Mouse (Mus musculus) embryo, embryonic 10 days (tissue): Measurements from ENCODE around the gene Tbc1d19.

ENCODE experiments used
- DNase-seq: peaks from one replicate; pipeline ENCODE4 v3.0.0-alpha.2; 2015; ENCODE audit warnings: low spot score

The Tbc1d19 gene

DNA sequence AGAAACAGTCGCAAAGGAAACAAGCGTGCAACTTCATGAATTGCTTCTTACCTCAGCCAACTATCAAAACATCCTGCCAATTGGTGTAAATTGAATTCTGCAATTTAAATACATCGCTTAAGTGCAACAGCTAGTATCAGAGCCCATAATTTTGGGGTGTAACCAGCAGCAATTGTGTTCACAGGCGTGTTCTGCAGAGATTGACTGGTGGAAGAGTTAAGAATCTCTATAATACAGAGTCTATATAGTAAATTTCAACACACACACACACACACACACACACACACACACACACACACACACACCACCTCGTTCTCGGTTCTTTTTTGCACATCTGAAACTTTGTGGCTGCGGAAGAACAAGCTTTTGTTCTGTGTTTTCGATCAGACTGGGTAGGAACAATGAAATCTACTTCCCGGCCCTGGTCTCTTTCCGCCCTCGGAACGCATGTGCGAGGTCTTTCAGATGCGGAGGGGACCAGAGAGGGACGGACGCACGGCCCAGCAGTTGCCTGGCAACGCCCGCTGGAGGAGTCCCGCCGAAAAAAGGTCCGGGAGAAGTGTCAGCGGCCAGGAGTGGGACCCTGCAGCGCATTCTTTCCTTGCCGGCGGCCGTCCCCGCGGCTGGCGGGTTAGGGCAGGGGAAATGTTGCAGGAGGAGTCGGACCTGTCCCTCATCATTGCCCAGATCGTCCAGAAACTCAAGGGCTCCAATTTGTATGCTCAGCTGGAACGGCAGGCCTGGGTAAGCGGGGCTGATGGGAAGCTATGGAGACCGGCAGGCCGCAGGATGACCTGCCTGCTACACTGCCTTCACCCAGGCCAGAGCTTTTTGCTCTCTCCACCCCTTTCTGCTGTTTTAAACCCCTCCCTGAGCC is at the start of gene Tbc1d19:
TSS of gene Tbc1d19 (plus strand) at position 492 of the 877 bp plus-strand sequence.
- peak; percentile 93 for DNase-seq

DNA sequence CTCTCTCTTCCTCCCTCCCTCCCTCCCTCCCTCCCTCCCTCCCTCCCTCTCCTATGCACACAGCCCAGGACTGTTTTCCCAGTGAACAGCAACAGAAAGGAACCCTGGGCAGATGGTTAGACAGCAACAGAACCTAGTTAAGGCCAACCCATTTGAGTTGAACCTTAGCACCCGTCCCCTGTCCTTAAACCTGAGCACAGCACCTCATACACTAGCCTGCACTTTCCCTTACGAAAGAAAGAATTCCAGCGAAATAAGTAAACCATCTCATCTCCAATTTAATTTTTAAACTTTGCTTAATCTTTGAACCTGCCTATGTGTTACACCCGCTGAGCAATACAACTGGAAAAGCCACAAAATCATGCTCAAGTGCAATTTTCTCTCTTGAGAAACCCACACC is 49.5 kb upstream of the Tbc1d19 start:
- no peak for DNase-seq

DNA sequence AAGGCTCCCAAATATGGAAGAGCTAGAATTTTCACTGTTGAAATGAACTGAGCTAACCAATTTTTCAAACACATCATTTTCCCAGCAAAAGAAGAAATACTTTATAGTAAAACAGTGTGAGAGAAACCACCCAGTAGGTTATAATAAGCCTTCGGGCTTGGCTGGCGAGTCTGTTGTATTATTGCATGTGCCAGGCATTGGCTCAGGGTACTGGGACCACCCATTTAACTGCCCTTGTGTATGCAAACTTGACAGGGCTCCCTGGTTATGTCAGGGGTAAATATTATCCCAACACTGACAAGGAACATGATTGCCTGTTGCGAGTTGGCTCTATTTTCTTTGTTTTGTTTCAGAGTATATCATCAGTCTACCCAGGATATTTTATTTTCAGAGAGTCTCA is 48.5 kb upstream of the Tbc1d19 start:
- no peak for DNase-seq

DNA sequence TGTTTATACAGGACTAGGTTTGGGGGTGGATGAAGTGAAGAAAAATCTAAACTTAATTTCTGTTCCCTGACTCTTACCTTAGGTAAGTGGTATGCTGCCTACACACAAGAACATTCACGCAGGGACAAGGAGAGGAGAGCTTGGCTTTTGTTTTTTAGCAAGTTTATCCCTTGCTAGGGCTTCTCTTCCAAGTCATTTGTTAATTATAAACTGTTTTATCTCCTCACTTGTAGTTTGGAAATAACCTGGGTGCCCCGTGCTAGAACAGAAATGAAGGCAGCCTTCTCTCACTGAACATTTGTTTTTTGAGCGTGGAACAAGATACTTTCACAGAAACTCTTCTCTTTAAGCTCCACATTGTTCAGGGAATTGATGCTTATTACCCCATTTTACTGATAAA is 48.1 kb upstream of the Tbc1d19 start:
- no peak for DNase-seq

DNA sequence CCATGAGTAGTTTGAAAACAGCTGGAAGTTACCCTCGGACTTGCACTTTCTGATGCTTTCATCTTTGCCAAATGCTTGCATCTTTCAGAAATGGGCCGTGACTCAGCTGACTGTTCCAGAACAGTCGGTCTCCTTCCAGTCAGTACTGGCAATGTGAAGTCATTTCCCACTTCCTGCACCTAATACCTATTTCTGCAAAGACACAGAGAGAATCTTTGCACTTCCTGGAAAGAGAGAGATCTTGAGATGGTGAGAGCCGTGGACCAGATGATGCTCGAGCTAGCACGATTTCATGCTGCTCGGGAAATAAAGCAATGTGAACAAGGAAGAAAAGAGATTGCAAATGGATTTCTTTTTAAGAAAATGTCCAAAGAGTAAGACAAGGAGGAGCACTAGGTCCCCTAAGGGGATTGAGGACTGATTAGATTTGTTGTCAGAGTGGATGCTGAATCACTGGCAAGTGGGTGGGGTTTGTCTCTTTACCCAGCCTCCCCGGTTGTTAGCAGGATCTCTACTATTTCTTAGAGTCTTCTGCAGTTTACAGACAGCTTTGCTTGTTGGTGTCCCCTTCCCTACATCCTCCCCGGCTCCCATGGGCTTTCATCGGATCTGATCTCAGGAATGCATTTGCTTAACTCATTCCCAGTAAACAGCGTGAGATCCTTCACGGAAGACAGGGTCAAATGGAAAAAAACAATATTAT is 24.4 kb upstream of the Tbc1d19 start:
- no peak for DNase-seq

DNA sequence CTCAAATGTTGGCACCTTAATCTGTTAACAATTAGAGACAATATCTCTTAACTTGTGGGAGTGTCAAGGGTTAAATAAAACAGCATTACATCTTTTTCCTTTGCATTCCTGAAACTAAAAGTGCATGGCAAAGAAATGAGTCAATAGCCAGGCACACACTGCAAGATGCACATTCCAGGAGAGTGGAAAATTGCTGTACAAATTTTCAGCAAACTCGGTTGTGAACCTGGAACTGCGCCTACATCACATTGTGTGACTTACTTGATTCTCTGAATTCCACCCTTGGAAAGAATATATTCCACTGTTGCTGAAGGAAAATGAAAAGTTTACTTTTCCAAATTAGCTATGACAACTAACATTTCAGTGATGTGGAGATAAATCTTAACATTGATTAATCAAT is 8.0 kb upstream of the Tbc1d19 start:
- DNase-seq = no peak

DNA sequence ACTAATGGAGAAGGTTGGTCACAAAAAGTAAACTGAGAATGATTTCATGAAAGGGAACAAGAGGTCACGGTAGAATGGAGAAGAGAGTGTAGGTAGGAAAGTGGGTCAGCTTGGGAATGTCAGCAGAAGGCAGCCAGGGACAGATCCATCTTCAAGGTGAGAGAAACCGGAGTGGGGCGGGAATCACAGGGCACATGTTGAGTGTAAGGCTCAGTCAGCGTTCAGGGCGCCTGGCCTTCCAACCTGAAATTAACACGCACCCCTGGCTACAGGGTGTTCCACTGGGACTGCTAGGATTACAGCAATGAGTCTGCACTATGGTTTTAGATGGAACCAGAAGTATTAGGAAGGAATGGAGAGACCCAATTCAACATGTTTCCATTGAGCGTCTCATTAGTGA is 10.3 kb downstream of the Tbc1d19 start:
- DNase-seq = no peak

DNA sequence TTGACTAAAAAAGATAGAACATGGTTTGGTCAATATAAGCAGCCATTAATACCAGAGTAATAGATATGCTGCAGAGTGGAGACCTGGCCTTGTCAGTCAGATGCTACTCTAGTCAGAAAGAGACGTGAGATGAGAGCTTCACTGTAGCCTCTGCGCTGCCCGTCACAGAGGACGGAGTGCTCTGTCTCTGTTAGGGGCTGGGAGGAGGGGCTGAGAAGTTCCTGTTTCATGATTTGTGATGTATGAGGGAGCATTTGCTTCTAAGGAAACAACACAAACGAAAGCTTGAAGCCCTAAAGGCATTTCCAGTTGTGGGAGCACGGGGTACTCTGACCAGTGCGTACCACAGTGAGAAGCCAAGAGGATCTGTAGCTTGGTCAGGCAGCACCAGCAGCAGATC is 16.5 kb downstream of the Tbc1d19 start:
- DNase-seq = no peak

DNA sequence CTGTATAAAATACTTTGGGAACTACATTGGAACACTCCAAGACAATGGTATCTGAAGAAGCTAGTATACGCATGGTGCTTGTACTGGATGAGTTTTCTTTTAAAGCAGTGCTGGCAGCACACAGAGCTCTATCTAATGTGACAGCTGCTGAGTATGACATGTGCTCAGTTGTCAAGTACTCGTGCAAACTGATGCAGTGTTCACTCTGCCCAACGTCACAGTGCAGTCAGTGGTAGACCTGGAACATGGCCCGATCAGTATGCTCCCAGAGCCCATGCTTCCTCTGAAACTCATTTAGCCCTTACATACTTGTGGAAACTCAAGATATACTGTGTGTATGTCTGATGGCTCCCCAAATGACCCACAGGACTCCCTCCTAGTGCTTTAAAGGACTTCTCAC is 25.1 kb downstream of the Tbc1d19 start:
- DNase-seq = no peak

DNA sequence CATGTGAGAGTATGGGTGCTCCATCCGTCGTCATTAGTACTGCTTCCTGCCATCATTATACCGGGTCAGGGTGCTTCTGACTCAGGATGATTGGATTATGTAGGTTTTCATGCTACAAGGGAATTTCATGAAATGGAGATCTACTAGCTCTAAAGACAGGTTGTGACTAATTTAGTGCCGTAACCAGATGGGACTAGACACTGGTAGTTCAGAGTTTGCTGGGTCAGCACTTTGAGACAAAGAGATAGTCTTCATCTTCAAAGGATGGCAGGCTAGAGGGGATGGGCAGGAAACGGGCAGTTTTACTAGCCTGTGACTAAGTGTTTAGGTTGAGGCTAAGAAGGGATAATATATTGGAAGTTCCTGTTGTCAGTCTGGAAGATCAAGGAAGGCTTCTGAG is 31.9 kb downstream of the Tbc1d19 start:
- DNase-seq = no peak

DNA sequence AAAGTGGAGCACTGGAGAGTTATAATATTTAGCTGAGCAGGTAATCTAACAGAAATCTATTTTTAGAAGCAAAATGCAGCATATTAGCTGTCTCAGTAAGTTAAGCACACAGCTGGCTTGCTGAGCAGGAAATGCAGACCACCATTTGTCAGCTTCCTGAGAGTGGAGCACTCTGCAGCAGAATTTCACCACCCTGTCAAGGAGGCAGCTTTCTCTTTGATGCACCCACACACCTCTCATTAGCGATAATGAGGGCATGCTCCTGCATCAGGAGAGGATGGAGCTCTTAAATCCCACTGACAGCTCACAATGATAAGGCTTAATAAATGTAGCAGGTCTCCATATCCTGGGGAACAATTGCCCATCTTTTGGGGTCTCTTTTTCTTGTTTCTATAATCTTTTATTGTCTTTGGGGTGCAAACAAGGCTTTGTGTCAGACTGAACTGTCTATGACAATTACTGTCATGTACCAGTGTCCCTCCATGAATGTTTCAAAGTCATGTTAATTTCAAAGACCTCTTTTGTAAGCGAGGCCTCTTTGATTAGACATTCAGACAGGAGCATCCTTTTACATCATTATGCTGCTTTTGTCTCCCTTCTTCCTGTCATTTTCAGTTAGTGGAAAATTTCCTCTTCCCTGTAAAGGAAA is 39.0 kb downstream of the Tbc1d19 start:
- DNase-seq = no peak

DNA sequence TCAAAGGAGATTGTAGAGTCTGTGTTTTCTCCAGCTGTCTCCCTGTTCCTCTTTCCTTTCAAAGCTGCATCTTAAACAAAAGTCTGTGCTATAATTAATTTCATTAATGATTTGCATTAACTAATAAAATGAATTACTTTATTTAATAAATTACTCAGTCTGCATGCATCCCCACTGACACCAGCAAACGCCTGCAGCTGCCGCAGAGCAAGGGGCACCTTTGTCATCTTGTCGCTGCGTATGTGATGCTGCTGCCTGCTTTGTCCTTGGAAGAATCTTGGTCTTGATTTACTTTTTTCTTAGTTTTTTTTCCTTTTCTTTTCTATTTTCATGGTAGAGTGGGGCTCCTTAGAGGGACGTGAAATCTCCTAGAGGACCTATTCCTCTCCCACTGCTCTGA is 43.2 kb downstream of the Tbc1d19 start:
- DNase-seq = no peak

DNA sequence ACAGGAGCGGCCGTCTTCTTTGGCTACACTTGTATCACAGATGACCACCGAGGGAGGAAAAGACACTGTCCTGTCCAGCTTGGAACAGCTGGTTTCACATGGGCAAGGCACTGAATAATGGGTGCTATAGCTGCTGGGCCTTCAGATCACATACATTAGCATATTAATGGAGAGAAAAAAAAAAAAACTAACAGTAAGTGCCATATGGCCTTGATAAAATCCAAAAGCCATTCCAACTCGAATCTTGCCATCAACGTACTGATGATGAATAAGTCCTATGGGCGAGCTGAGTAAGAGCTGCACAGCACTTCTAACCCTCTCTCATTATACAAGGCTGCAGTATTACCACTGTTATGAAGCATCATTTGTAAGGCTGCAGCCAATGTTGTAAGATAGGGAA is 45.2 kb downstream of the Tbc1d19 start:
- no peak for DNase-seq

DNA sequence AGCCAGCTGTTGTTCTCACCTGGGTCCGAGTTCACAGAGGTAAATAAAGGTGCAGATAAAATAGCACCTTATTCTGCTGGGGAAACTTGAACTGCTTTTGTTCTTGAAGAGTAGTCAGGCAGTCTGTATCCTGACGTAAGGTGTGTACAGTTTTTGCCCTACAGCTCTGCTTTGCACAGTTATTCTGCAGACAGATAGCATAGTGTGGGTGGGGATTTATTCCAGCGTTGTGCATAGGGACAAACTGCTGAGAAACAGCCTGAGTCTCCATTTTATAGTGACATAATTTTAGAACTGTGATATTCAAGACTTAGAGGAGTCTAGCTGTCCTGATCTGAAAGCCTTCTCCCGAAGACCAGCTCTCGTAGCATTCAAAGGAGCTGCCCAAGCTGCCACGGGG is 46.6 kb downstream of the Tbc1d19 start:
- no peak for DNase-seq

DNA sequence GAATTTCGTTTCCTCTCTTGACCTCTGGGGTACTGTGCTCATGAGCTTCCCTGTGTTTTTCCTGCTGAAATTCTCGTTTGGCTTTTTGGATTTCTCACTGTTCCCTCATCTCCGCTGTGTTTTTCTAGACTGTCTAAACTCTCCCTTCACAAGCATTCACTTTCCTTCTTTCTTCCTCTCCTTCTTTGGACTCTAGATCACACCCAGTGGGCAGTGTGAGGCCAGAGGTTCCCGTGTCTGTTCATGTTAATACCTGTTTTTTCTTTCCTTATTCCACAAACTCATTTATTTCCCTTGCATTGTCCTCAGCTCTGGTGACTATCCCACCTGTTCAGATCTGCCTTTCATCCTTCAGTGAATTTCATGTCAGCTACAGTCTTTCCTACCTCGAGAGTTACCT is 55.7 kb downstream of the Tbc1d19 start:
- DNase-seq = no peak

DNA sequence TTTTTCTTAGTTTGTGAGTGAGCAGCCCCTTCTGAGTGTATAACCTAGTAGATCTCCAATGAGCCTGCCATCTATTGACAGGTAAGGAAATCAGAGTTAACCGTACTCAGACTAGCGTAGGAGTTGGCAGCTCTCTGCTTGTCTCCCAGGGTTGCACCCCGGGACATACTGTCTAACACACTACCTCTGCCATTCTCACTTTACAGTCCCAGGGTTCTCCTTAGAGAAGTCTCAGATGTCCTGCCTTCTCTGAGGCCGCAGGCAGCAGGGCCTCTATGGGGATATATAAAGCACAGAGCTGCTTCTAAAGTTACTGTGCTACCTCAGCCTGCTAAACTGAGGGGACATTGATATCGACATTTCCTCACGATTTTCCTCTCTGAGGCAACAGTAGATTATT is 56.6 kb downstream of the Tbc1d19 start:
- DNase-seq = no peak

DNA sequence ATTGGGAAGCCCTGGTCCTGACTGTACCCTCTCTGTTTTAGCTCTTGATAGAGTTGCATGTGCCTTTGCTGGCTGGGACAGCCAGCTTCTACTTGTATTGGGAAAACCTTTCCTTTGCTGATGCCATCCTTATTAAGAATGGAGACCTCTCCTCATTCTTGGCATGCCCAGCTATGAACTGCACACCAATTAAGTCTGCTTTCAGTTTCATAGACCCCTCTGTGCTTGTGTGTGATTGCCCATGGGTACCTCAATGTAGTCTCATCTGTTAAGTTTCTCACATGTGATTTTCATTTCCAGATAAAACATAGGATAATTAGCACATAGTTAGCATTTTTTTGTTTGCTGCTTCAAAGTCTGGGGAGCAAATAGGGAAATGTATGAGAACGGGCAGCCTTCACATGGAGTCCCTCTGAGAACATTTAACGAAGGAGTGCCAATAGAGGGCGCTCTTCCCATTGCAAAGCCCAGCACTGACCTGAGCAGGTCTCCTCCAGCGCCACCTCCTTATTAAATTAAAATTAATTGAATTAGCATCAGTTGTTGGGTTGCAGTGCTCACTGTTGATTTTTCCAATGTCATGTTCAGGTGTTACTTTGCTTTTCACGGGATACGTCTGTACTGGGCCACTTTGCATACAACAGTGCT is 62.4 kb downstream of the Tbc1d19 start:
- DNase-seq = peak; percentile 75

DNA sequence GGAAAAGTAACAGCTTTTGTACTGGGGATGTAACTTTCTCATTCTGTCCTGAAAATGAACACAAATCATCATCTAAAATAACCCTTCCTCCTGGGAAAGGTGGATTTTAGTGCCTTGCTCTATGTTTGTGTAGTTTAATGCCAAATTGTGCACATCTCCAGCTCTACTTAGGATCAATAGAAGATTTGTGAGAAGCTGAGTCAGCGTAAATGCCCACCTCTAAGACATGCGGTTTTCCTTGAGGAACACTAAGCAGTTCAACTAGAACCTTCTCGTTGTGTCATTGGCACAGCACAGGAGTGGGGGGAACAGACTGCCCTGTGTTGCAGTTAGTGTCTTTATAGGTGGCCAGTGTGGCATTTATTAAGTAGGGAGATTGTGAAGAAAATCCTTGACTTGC is 65.6 kb downstream of the Tbc1d19 start:
- no peak for DNase-seq

DNA sequence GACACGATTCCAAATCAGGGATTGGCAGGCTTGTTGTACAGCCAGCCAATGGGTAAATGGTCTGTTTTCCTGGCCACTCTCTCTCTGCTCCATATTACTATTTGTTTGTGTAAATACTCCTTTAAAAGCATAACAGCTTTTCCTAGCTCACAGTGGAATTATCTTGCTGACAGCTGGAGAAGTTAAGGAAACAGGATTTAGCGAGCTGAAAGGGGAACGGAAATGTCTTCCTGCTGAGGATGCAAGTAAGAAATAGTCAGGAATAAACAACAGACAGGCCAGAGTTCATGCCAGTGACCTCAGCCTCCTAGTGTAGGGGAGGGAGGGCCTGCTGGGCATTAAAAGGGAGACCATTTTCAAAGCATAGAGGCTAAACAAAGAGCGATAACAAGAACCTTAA is 71.3 kb downstream of the Tbc1d19 start:
- DNase-seq = peak; percentile 9

DNA sequence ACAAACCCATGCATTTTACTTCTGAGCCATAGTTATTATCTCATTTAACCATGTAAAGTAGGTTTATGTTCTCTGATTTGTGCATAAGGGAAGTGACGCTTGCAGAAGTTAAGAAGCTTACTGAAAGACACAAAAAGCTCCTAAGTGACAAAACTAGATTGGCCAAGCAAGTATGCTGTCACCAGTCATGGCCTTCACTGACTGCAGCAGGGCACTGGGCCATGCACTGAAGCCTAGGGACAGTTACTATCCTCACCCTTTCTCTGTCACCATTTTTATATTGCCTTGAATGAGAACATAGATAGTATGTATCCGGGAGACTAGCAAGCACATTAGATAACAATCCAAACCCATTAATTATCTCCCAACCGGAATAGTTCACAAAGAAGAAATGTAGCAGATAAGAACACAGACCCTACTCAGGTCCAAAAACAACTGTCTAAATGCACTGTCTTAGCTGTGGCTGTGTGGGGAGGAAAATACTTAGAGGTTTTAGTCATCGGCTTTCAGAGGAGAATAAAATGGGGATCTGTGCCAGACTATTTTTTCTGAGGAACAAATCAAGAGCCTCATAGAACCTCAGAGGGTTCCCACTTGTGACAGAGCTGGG is 72.1 kb downstream of the Tbc1d19 start:
- DNase-seq = no peak

DNA sequence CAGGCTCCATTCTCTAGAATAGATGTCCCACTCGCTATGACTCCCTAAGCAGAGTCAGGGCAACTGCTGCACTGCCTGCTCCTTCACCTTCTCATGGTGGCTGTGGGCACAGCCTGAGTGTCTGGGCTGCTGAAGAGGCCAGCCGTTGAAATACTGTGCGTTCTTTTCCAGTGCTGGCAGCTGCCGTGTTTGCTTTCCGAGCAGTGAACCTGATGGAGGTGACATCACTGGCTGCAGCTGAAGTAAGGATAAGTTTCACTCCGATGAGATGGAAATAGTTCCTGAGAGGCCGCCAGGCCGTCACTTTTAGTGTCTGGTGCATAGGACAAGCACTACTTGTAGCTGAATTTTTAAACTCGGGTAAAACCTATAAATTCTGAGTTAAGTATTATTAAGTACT is 92.0 kb downstream of the Tbc1d19 start:
- DNase-seq = no peak

DNA sequence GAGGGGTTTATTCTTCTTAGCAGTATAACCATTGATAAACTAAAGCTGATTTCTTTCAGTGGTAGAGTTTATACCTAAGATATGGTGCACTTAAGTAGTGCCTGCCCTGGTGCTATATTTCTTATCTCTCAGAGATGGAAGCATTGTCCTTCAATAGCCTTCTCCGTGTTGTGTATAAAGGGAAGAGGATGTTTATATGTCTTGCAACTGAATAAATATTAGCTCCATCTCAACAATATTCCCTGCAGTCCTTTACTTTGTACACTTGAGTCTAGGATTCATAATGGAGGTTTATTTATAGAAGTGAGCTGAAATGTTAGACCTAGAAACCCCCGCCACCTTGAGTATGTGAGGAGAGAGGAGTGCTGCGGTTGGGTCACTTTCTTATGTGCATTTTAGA is 93.4 kb downstream of the Tbc1d19 start:
- DNase-seq = no peak
